Mouse (Mus musculus) thymus, adult 2 months (tissue): ENCODE results near the gene Shisa8.

Experiments used
- CTCF ChIP-seq: fragments of 200-500 bp; IDR thresholded peaks from 2 replicates; pipeline ENCODE4 v1.5.1; 2012; ENCODE audit warnings: mild to moderate bottlenecking, control low read depth, low read length, moderate library complexity, borderline replicate concordance; ENCODE audit not compliant: control insufficient read depth, poor library complexity, insufficient read depth; ENCODE audit errors: extremely low read depth
- POLR2A ChIP-seq: fragments of 200-500 bp; IDR thresholded peaks from 2 replicates; pipeline ENCODE4 v1.6.1; 2012; ENCODE audit warnings: mild to moderate bottlenecking, low read length, control low read depth, moderate library complexity; ENCODE audit not compliant: control insufficient read depth, poor library complexity, insufficient read depth; ENCODE audit errors: extremely low read depth

- TF ChIP-seq CTCF (no peak), POLR2A (no peak)
Observed at GRCm38 (mm10) chr15:82199546-82199945, 13.1 kb downstream of the Shisa8 start.
